ENCODE assay signal across 9 mouse cellular contexts in genomic region chr16:32696841-32697464, GRCm38 (mm10). TPM values are rescaled to one million over a fixed set of nuclear protein-coding genes. Genes with fewer than 3 reads are reported as not detected.
DNase-seq lines count a peak whose midpoint lies in the region; ATAC-seq and TF ChIP-seq lines count a peak whose summit lies in the region.
"Had no signal": no experiment of that assay in that cellular context is flagged by ENCODE, and none has a peak within 500 bp of the region (broad histone marks: within the 10 kb centered on the region; RNA-seq: fewer than 3 reads in every experiment).

No protein-coding gene starts in this region.

- H3K27ac ChIP-seq in bone marrow, adult 2 months (ENCODE audit: control insufficient read depth, insufficient read depth, low read depth, low read length, poor library complexity): no peak overlapping the region
- H3K27ac ChIP-seq in lung, postnatal 0 days (ENCODE audit: low read length): no peak overlapping the region
- no peak overlapping the region for H3K27ac ChIP-seq in forebrain, embryonic 16.5 days (ENCODE audit: low read length)
- H3K27ac ChIP-seq: midbrain, embryonic 12.5 days had no signal

- H3K27me3 ChIP-seq in E14TG2a.4 (ENCODE audit: insufficient read depth, low read length): 0 out of 2 replicates have a peak, but pooled peaks cover 3% of the 10 kb centered on the region
- H3K27me3 ChIP-seq in lung, postnatal 0 days (replicated peaks; ENCODE audit: insufficient read depth, low read length): no peaks in the 10 kb centered on the region
- H3K27me3 ChIP-seq in forebrain, embryonic 16.5 days (replicated peaks; ENCODE audit: control insufficient read depth, insufficient read depth, low read length): no peaks in the 10 kb centered on the region
- H3K27me3 ChIP-seq: midbrain, embryonic 12.5 days had no signal

- peak; percentile 61 for DNase-seq in kidney, adult 9 months
- no peak for DNase-seq in kidney, postnatal 14 days
- peak; percentile 71 for DNase-seq in lung, postnatal 0 days (ENCODE audit: low spot score)
- no peak for DNase-seq in urinary bladder, postnatal 10 days (ENCODE audit: low spot score)
- DNase-seq in left cerebral cortex, adult 9 months (ENCODE audit: low spot score in 2 of 2): no peak

- TF ChIP-seq EP300 in lung, postnatal 0 days (IDR thresholded peaks at IDR 0.05): no peak

- TF ChIP-seq POLR2A in bone marrow, adult 2 months (IDR thresholded peaks at IDR 0.05; ENCODE audit: borderline replicate concordance, control insufficient read depth, low read depth, low read length): no peak

- H3K36me3 ChIP-seq in E14TG2a.4 (ENCODE audit: insufficient read depth, low read length): no peaks in the 10 kb centered on the region
- no peaks in the 10 kb centered on the region for H3K36me3 ChIP-seq in lung, postnatal 0 days (ENCODE audit: insufficient read depth, low read length)
- H3K36me3 ChIP-seq in forebrain, embryonic 16.5 days (ENCODE audit: control insufficient read depth, insufficient read depth): no peaks in the 10 kb centered on the region
- H3K36me3 ChIP-seq: midbrain, embryonic 12.5 days had no signal

- H3K9me3 ChIP-seq in E14TG2a.4 (ENCODE audit: low read length): no peaks in the 10 kb centered on the region
- no peaks in the 10 kb centered on the region for H3K9me3 ChIP-seq in lung, postnatal 0 days (ENCODE audit: low read length)
- no peaks in the 10 kb centered on the region for H3K9me3 ChIP-seq in forebrain, embryonic 16.5 days (ENCODE audit: control insufficient read depth, low read length)
- H3K9me3 ChIP-seq: midbrain, embryonic 12.5 days had no signal

- H3K4me3 ChIP-seq in E14TG2a.4 (replicated peaks; ENCODE audit: low read length): no peak overlapping the region
- no peak overlapping the region for H3K4me3 ChIP-seq in bone marrow, adult 2 months (replicated peaks; ENCODE audit: control insufficient read depth, low read depth, low read length)
- H3K4me3 ChIP-seq in lung, postnatal 0 days (ENCODE audit: low read depth, low read length): no peak overlapping the region
- H3K4me3 ChIP-seq in forebrain, embryonic 16.5 days (replicated peaks; ENCODE audit: low read length): no peak overlapping the region
- H3K4me3 ChIP-seq: midbrain, embryonic 12.5 days had no signal

- ATAC-seq in lung, postnatal 0 days: peak; percentile 35
- ATAC-seq in forebrain, embryonic 16.5 days: no peak

- no peak overlapping the region for H3K4me2 ChIP-seq in lung, postnatal 0 days (replicated peaks; ENCODE audit: low read depth, low read length)
- no peak overlapping the region for H3K4me2 ChIP-seq in forebrain, embryonic 16.5 days (ENCODE audit: low read length)
- H3K4me2 ChIP-seq: midbrain, embryonic 12.5 days had no signal

- H3K9ac ChIP-seq in lung, postnatal 0 days (replicated peaks; ENCODE audit: low read depth): no peak overlapping the region
- H3K9ac ChIP-seq in forebrain, embryonic 16.5 days (replicated peaks; ENCODE audit: low read depth, low read length): no peak overlapping the region
- H3K9ac ChIP-seq: midbrain, embryonic 12.5 days had no signal

- TF ChIP-seq CTCF in E14TG2a.4 (conservative IDR thresholded peaks at IDR 0.05; ENCODE audit: low read length): peak; percentile 88
- TF ChIP-seq CTCF in bone marrow, adult 2 months (IDR thresholded peaks at IDR 0.05; ENCODE audit: control insufficient read depth, insufficient read depth, low read length): peak; percentile 29; the same call in 1 of the 2 replicates
- TF ChIP-seq CTCF in lung, postnatal 0 days (IDR thresholded peaks at IDR 0.05): peak; percentile 77

- peaks cover 27% of the 10 kb centered on the region for H3K4me1 ChIP-seq in E14TG2a.4 (replicated peaks; ENCODE audit: low read depth, low read length)
- H3K4me1 ChIP-seq in bone marrow, adult 2 months (ENCODE audit: control insufficient read depth, insufficient read depth, low read length): no peaks in the 10 kb centered on the region; the same call in 1 of the 2 replicates
- no peaks in the 10 kb centered on the region for H3K4me1 ChIP-seq in lung, postnatal 0 days (ENCODE audit: insufficient read depth, low read depth, low read length)
- H3K4me1 ChIP-seq in forebrain, embryonic 16.5 days (replicated peaks; ENCODE audit: control insufficient read depth, insufficient read depth, low read length): no peaks in the 10 kb centered on the region
- H3K4me1 ChIP-seq: midbrain, embryonic 12.5 days had no signal

- WGBS in bone marrow, adult 2 months: 23% methylated on average over 7 of the region's 7 CpGs
- WGBS in lung, postnatal 0 days: 29% methylated on average over 7 of the region's 7 CpGs
- 40% methylated on average over 7 of the region's 7 CpGs for WGBS in forebrain, embryonic 16.5 days

RNA-seq across cellular contexts. Expression of gene Muc4, which starts 38.7 kb away (rescaled TPM):
- polyA plus RNA-seq in bone marrow, adult 2 months (2011; ENCODE audit: insufficient read depth, insufficient read length, low replicate concordance, missing spikeins): not detected in 2 replicates
- 4.1 and 5.4 TPM in 2 replicates for polyA plus RNA-seq in lung, postnatal 0 days (2015; fragmentation: Nextera tagmentation; extraction: Ambion mirVana)
- not detected in 2 replicates for polyA plus RNA-seq in forebrain, embryonic 16.5 days (2015; fragmentation: Nextera tagmentation; extraction: Ambion mirVana)

RNA-seq across cellular contexts. Expression of gene Tnk2, which starts 53.3 kb away (rescaled TPM):
- polyA plus RNA-seq in bone marrow, adult 2 months (2011; ENCODE audit: insufficient read depth, insufficient read length, low replicate concordance, missing spikeins): 70.2 and 105 TPM in 2 replicates
- 19.8 and 22.4 TPM in 2 replicates for polyA plus RNA-seq in lung, postnatal 0 days (2015; fragmentation: Nextera tagmentation; extraction: Ambion mirVana)
- polyA plus RNA-seq in forebrain, embryonic 16.5 days (2015; fragmentation: Nextera tagmentation; extraction: Ambion mirVana): 15.0 and 21.9 TPM in 2 replicates

Comparison
In these comparisons a context has a peak if more than half of its experiments do, and no peak if none do; other contexts are left out.
1. DNase-seq: peak in kidney, adult 9 months (single experiment) and lung, postnatal 0 days (single experiment); none in kidney, postnatal 14 days (single experiment), urinary bladder, postnatal 10 days (single experiment) and left cerebral cortex, adult 9 months (0 of 2).
2. CTCF ChIP-seq: peak in every context shown above with its lines; median percentile 88 in E14TG2a.4; 77 in lung, postnatal 0 days; 29 in bone marrow, adult 2 months.